Mouse (Mus musculus) hindbrain, embryonic 14.5 days (tissue): ENCODE measurements at regions not wholly inside any gene's neighbourhood (a gene's known extent, or its start where the extent isn't known, plus 50 kb on each side); places are given as distances from the start of the nearest gene placed in this dataset.

ENCODE experiments used
- ATAC-seq: fragments of 200-750 bp; cut with Nextera tagmentation; 2 replicates; pipeline ENCODE4 v1.8.0; 2017; ENCODE audit warnings: moderate number of reproducible peaks, mild to moderate bottlenecking, moderate TSS enrichment, moderate library complexity; ENCODE audit not compliant: low FRiP score
- DNase-seq: peaks from one replicate; pipeline ENCODE4 v3.0.0-alpha.2; 2015; ENCODE audit warnings: low spot score
- H3K27ac ChIP-seq: fragments of 300-500 bp; sonication (generic); 2 replicates; pipeline ENCODE4 v1.5.1; 2014; ENCODE audit warnings: mild to moderate bottlenecking, moderate library complexity
- H3K27me3 ChIP-seq: fragments of 300-500 bp; sonication (generic); 2 replicates; pipeline ENCODE4 v1.6.1; 2014; ENCODE audit warnings: mild to moderate bottlenecking, low read length, mixed read lengths; ENCODE audit not compliant: control insufficient read depth, insufficient read depth
- H3K36me3 ChIP-seq: fragments of 300-500 bp; sonication (generic); replicated peaks from 2 replicates; pipeline ENCODE4 v1.6.1; 2014; ENCODE audit not compliant: control insufficient read depth, insufficient read depth
- H3K4me1 ChIP-seq: fragments of 300-500 bp; sonication (generic); replicated peaks from 2 replicates; pipeline ENCODE4 v1.6.1; 2014; ENCODE audit warnings: antibody characterized with exemption, low read length, mixed read lengths; ENCODE audit not compliant: control insufficient read depth, insufficient read depth
- H3K4me2 ChIP-seq: fragments of 300-500 bp; sonication (generic); replicated peaks from 2 replicates; pipeline ENCODE4 v1.6.1; 2014; ENCODE audit warnings: mild to moderate bottlenecking, moderate library complexity
- H3K4me3 ChIP-seq: fragments of 300-500 bp; sonication (generic); replicated peaks from 2 replicates; pipeline ENCODE4 v1.5.1; 2014; ENCODE audit warnings: mild to moderate bottlenecking, low read length
- H3K9ac ChIP-seq: fragments of 300-500 bp; sonication (generic); 2 replicates; pipeline ENCODE4 v1.6.1; 2014
- H3K9me3 ChIP-seq: fragments of 300-500 bp; sonication (generic); 2 replicates; pipeline ENCODE4 v1.6.1; 2016; ENCODE audit warnings: low read length; ENCODE audit not compliant: control insufficient read depth
- WGBS: fragments of 180-500 bp; shearing (Covaris S2); extraction: QIAGEN DNeasy Blood & Tissue Kit; methylation state at CpG from one replicate; pipeline ENCODE4 v1.1.7; 2014; 5-methylcytosine and 5-hydroxymethylcytosine counted together

DNA sequence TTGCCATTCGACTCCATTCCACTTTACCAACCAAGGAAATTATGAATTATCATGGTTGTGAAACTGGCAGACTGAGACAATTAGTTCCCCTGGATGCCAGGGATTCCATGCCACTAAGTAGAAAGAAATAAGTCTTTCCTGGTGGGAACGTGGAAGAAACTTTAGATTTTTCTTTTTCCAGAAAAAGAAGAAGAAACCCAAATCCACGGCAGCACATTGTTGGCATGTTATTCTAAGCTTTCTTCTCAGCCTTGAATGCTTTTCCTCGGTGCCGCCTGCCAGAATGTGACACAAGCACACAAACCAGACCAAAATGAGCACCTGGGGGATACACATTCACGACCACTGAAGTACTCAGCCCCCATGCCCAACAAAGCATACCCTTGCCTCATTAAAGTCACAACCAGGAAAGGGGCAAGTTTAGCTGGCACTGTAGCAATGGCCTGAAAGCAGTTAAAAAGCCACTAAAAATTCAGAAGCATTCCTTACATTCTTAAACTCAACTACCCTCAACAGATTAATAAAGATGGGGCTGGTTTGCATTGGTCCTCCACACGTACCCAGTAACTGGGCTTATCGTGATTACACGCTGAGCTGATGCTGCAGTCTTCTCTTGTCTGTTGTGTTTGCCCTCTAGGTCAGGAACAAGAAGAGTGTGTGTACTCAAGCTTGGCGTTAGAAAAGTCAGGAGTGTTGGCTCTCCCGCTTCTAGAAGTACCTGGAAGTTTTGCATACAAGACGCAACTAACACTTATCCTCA lies 266.4 kb downstream of the Gja1 start:
- Histone ChIP-seq H3K9ac (no peak overlapping the region), H3K9me3 (no peaks in the 10 kb centered on the region), H3K27me3 (no peaks in the 10 kb centered on the region), H3K27ac (no peak overlapping the region), H3K36me3 (no peaks in the 10 kb centered on the region), H3K4me3 (no peak overlapping the region), H3K4me2 (no peak overlapping the region), H3K4me1 (no peaks in the 10 kb centered on the region)
- ATAC-seq (no peak), DNase-seq (peak; percentile 4)
- WGBS: 75% methylated on average over 12 of the region's 12 CpGs

DNA sequence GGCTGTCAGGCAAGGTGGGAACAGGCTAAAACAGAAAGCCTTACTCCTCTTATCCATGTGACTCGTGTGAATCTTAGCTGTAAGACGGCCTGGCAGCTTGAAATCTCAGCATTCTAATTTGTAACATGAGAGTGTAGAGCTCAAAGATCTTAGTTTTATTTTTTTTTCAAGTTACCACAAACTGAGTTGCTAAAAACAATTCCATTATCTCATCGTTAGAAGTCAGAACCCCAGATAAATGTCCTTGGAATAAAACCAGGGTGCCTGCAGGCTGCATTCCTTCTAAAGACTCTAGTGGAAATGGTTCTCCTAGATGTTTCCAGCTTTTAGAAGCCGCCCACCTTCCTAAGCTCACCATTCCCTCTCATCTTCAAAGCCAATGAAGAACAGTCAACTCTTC lies 283.4 kb downstream of the Gja1 start:
- Histone ChIP-seq H3K27me3 (no peaks in the 10 kb centered on the region), H3K36me3 (no peaks in the 10 kb centered on the region), H3K4me1 (no peaks in the 10 kb centered on the region), H3K4me3 (no peak overlapping the region), H3K4me2 (no peak overlapping the region), H3K27ac (no peak overlapping the region), H3K9ac (no peak overlapping the region), H3K9me3 (no peaks in the 10 kb centered on the region)
- DNase-seq (no peak), ATAC-seq (no peak)
- WGBS: 88% methylated on average over 4 of the region's 4 CpGs

DNA sequence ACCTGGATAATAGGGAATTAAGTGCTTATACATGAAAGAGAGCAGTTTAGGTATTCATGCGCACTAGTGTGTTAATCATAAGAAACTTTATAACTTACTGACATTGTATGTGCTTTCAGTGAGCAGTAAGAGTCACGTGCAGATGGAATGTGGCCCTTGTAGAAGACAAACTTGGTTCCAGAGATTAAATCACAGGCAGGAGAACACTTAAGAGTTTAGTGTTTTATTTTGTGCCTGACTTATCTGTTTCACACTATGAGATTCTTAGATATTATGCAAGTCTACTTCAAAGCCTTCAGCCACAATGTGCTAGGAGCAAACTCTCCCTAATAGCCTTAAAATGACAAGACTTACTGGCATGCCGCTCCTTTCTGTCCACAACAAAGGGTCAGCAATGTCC lies 296.8 kb downstream of the Gja1 start:
- no peak overlapping the region for H3K4me3 ChIP-seq
- no peak overlapping the region for H3K27ac ChIP-seq
- H3K9me3 ChIP-seq: no peaks in the 10 kb centered on the region
- H3K9ac ChIP-seq: no peak overlapping the region
- no peaks in the 10 kb centered on the region for H3K36me3 ChIP-seq
- ATAC-seq (no peak), DNase-seq (no peak)
- H3K27me3 ChIP-seq: no peaks in the 10 kb centered on the region
- H3K4me2 ChIP-seq: no peak overlapping the region
- no peaks in the 10 kb centered on the region for H3K4me1 ChIP-seq
- 77% methylated on average over 3 of the region's 3 CpGs for WGBS

DNA sequence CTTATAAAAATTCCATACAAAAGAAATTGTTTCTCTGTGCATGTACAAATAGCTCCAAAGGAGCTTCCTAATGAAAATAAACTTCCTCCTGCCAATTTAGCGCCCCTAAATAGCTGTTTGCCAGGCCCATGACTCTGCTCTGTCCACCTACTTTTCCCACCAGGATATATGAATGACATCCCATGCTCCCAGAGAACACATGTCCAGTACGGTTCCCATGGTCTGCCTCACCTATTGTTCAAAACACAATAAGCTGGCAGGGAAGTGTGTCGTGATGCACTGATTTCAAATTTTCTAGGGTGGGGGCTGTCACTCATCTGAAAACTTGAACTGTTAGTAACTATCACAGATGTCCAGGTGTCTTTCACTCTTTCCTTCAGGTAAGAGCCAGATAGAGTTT lies 305.8 kb downstream of the Gja1 start:
- H3K9ac ChIP-seq: no peak overlapping the region
- DNase-seq (no peak), ATAC-seq (no peak)
- no peak overlapping the region for H3K4me2 ChIP-seq
- no peak overlapping the region for H3K27ac ChIP-seq
- no peaks in the 10 kb centered on the region for H3K27me3 ChIP-seq
- H3K4me3 ChIP-seq: no peak overlapping the region
- no peaks in the 10 kb centered on the region for H3K36me3 ChIP-seq
- WGBS: 51% methylated on average over 3 of the region's 3 CpGs
- no peaks in the 10 kb centered on the region for H3K4me1 ChIP-seq
- H3K9me3 ChIP-seq: no peaks in the 10 kb centered on the region

DNA sequence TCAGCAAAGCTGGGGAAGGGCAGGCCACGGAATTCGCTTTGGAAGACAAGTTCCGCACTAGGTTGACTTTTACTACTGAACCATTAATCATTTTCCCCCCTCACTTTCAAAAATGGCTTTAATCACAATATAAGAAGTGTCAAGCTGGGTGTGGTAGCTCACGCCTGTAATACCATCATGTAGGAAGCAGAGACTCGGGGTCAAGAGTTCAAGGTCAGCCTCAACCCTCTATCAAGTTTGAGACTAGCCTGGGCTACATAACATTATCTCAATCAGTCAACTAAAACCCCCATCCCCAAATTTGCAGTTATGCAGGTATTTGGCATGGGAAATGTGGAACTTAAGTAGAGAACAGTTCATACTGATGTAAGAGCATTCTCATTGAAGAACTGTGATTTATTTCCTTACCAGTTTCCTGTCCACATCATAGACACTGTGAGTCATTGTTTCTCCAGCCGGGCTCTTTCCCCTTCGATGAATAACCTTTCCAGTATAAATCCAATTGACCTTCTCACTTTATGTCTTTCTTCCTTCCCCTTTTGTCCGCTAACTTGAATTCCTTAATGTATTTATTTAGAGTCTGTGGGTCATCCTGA lies 308.6 kb downstream of the Gja1 start:
- no peak overlapping the region for H3K4me2 ChIP-seq
- 87% methylated on average over 8 of the region's 8 CpGs for WGBS
- DNase-seq (no peak), ATAC-seq (no peak)
- no peak overlapping the region for H3K27ac ChIP-seq
- H3K9me3 ChIP-seq: no peaks in the 10 kb centered on the region
- no peak overlapping the region for H3K9ac ChIP-seq
- no peak overlapping the region for H3K4me3 ChIP-seq
- H3K36me3 ChIP-seq: no peaks in the 10 kb centered on the region
- H3K4me1 ChIP-seq: no peaks in the 10 kb centered on the region
- no peaks in the 10 kb centered on the region for H3K27me3 ChIP-seq

DNA sequence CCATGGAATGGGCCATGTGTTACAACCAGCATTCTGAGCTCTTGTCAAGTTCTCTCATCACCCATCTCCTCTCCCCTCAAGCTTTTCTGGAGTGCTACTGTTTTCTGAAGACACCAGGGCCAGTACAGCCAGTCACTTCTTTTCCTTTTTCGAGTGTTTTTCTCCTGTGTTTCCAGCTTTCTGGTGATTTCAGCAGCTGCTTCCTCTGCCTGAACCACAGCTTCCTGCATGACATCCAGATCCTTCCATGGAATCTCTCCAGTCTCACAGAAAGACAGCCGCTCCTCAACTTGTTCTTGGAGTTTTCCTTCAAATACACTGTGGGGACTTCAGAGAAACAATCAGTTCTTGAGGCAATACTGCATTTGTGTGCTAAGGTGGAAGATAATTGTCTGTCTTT lies 314.3 kb downstream of the Gja1 start:
- Histone ChIP-seq H3K9me3 (no peaks in the 10 kb centered on the region), H3K9ac (no peak overlapping the region), H3K27ac (no peak overlapping the region), H3K4me3 (no peak overlapping the region), H3K4me2 (no peak overlapping the region), H3K4me1 (no peaks in the 10 kb centered on the region), H3K36me3 (no peaks in the 10 kb centered on the region), H3K27me3 (no peaks in the 10 kb centered on the region)
- DNase-seq: no peak
- WGBS: 77% methylated on average over 2 of the region's 2 CpGs
- ATAC-seq: no peak

DNA sequence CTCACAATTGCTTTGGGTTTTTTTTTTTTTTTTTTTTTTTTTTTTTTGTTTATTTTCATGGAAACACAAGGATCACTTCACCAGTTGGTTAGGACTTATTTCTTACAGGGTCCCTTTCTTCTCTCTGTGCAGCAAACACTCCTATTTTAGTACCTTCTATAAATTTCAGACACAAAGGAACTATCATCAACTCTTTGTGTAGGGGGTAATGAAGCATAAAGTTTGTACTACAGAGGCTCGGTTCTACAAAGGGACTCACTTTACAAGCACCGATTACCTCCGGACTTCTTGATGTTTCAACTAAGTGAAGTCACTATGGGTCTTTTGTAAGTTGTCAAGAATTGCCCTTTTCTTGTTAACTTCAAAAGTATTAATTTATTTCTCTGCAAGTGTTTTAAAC lies 318.0 kb downstream of the Gja1 start:
- Histone ChIP-seq H3K4me2 (no peak overlapping the region), H3K27me3 (no peaks in the 10 kb centered on the region), H3K4me3 (no peak overlapping the region), H3K27ac (no peak overlapping the region), H3K9ac (no peak overlapping the region), H3K4me1 (no peaks in the 10 kb centered on the region), H3K9me3 (no peaks in the 10 kb centered on the region), H3K36me3 (no peaks in the 10 kb centered on the region)
- DNase-seq: no peak
- no peak for ATAC-seq
- WGBS: 13% methylated on average over 3 of the region's 3 CpGs

DNA sequence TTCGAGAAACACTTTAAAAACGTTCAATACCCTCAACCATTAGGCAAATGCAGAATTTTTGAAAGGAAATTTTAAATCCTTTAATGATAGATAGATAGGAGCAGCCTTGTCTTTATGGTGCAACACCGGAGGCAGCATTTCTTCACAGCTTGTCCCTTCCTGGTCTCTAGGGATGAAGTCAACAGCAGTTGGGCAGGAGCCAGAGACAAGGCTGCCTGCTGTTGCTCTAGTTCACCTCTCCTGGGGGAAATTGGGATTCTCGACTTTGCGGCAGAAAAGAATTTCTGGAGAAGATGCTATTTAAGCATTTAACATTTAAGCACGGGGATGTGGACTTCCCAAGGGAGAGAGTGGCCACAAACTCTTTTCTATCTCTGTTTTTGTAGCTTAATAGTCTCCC lies 323.0 kb downstream of the Gja1 start:
- H3K9ac ChIP-seq: no peak overlapping the region
- no peak overlapping the region for H3K27ac ChIP-seq
- ATAC-seq (no peak), DNase-seq (no peak)
- no peaks in the 10 kb centered on the region for H3K27me3 ChIP-seq
- 72% methylated on average over 6 of the region's 6 CpGs for WGBS
- H3K4me3 ChIP-seq: no peak overlapping the region
- no peaks in the 10 kb centered on the region for H3K4me1 ChIP-seq
- no peak overlapping the region for H3K4me2 ChIP-seq
- no peaks in the 10 kb centered on the region for H3K9me3 ChIP-seq
- no peaks in the 10 kb centered on the region for H3K36me3 ChIP-seq

DNA sequence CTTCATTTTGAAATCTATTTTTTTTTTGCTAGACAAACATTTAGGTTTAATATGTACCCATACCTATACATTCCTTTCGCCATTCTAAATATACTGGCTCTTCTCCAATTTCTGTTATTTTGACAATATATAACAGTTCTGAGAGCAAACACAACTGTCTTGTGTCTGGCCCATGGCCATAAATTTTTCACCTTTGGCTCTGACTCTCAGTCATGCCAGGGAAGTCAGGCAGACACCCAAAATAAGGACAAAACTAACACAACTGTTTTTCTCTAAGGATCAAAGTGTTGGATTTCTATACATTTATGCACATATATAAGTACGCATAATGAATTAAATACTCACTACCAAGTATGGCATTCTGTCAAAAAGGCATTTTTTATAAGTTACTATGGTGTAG lies 331.3 kb downstream of the Gja1 start:
- H3K4me2 ChIP-seq: no peak overlapping the region
- ATAC-seq (no peak), DNase-seq (no peak)
- 94% methylated on average over 2 of the region's 2 CpGs for WGBS
- no peak overlapping the region for H3K9ac ChIP-seq
- no peaks in the 10 kb centered on the region for H3K9me3 ChIP-seq
- no peaks in the 10 kb centered on the region for H3K27me3 ChIP-seq
- no peak overlapping the region for H3K4me3 ChIP-seq
- no peaks in the 10 kb centered on the region for H3K4me1 ChIP-seq
- no peaks in the 10 kb centered on the region for H3K36me3 ChIP-seq
- no peak overlapping the region for H3K27ac ChIP-seq

DNA sequence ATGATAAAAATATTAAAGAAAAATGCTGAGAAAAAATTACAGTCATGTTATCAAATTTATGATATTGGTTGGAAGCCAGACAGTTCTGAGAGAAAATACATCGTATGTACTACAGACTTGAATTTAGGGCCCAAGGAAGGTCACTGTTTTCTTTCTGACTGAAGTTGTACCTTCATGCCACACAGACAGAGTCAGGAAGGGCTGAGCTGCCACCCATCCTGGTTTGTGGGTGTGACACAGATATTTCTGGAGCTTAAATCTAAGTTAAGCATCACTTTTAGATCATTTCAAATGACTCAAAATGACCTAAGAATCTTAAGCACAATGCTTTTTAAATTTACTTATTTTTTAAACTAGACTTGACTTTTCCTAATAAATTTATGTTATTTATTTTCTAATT lies 331.8 kb downstream of the Gja1 start:
- Histone ChIP-seq H3K36me3 (no peaks in the 10 kb centered on the region), H3K4me2 (no peak overlapping the region), H3K9me3 (no peaks in the 10 kb centered on the region), H3K27ac (no peak overlapping the region), H3K4me3 (no peak overlapping the region), H3K9ac (no peak overlapping the region), H3K27me3 (no peaks in the 10 kb centered on the region), H3K4me1 (no peaks in the 10 kb centered on the region)
- ATAC-seq (no peak), DNase-seq (no peak)
- WGBS: 83% methylated on average over 1 of the region's 1 CpGs
